Mouse (Mus musculus) embryo, embryonic 10 days (tissue): ENCODE measurements at regions not wholly inside any gene's neighbourhood (a gene's known extent, or its start where the extent isn't known, plus 50 kb on each side); places are given as distances from the start of the nearest gene placed in this dataset.

Experiments
- DNase-seq: peaks from one replicate; pipeline ENCODE4 v3.0.0-alpha.2; 2015; ENCODE audit warnings: low spot score

- no peak for DNase-seq
These were observed 101.8 kb downstream of the Vgll3 start for GRCm38 (mm10) chr16:65916831-65917230.

- DNase-seq, result no peak
These were observed 110.9 kb downstream of the Vgll3 start for GRCm38 (mm10) chr16:65925986-65926385.

GRCm38 (mm10) chr16:65963829-65964228, 148.8 kb downstream of the Vgll3 start:
- DNase-seq, result no peak

GRCm38 (mm10) chr16:65964260-65964659, 149.2 kb downstream of the Vgll3 start:
- no peak for DNase-seq

GRCm38 (mm10) chr16:65977075-65977474, 162.0 kb downstream of the Vgll3 start:
- no peak for DNase-seq

- DNase-seq, result no peak
These were observed 172.1 kb downstream of the Vgll3 start for GRCm38 (mm10) chr16:65987186-65987585.

GRCm38 (mm10) chr16:65999343-65999742, 184.3 kb downstream of the Vgll3 start:
- no peak for DNase-seq

- DNase-seq, result no peak
These were observed 185.7 kb downstream of the Vgll3 start for GRCm38 (mm10) chr16:66000728-66001273.

GRCm38 (mm10) chr16:66004689-66005088, 189.6 kb downstream of the Vgll3 start:
- no peak for DNase-seq

GRCm38 (mm10) chr16:66005954-66006580, 191.0 kb downstream of the Vgll3 start:
- DNase-seq, result peak; percentile 71

GRCm38 (mm10) chr16:66013608-66014007, 198.6 kb downstream of the Vgll3 start:
- DNase-seq, result peak; percentile 40

GRCm38 (mm10) chr16:66014861-66015602, 200.0 kb downstream of the Vgll3 start:
- no peak for DNase-seq

- no peak for DNase-seq
These were observed 202.0 kb downstream of the Vgll3 start for GRCm38 (mm10) chr16:66017040-66017439.

- no peak for DNase-seq
These were observed 208.3 kb downstream of the Vgll3 start for GRCm38 (mm10) chr16:66023397-66023796.
